Mouse (Mus musculus) limb, embryonic 11.5 days (tissue): Measurements from ENCODE around the gene Ccr6. TPM values are rescaled to one million over a fixed set of nuclear protein-coding genes. Genes with fewer than 3 reads are reported as not detected.

Experiments used
- ATAC-seq: fragments of 200-750 bp; cut with Nextera tagmentation; 2 replicates; pipeline ENCODE4 v1.8.0; 2017; ENCODE audit warnings: low read depth; ENCODE audit not compliant: insufficient number of reproducible peaks, low FRiP score, low TSS enrichment
- DNase-seq: peaks from one replicate; pipeline ENCODE4 v3.0.0-alpha.2; 2015; ENCODE audit warnings: low spot score
- H3K27ac ChIP-seq: fragments of 300-500 bp; sonication (generic); replicated peaks from 2 replicates; pipeline ENCODE4 v1.5.1; 2014; ENCODE audit warnings: low read depth, mild to moderate bottlenecking, low read length
- H3K27me3 ChIP-seq: fragments of 300-500 bp; sonication (generic); 2 replicates; pipeline ENCODE4 v1.6.1; 2014; ENCODE audit warnings: mild to moderate bottlenecking, low read length, mixed read lengths; ENCODE audit not compliant: control insufficient read depth, insufficient read depth
- H3K36me3 ChIP-seq: fragments of 300-500 bp; sonication (generic); 2 replicates; pipeline ENCODE4 v1.6.1; 2014; ENCODE audit warnings: mild to moderate bottlenecking, low read length, moderate library complexity, mixed read lengths; ENCODE audit not compliant: control insufficient read depth, insufficient read depth
- H3K4me1 ChIP-seq: fragments of 300-500 bp; sonication (generic); 2 replicates; pipeline ENCODE4 v1.6.1; 2014; ENCODE audit warnings: low read length, mixed read lengths; ENCODE audit not compliant: control insufficient read depth, insufficient read depth
- H3K4me2 ChIP-seq: fragments of 300-500 bp; sonication (generic); 2 replicates; pipeline ENCODE4 v1.6.1; 2014; ENCODE audit warnings: low read depth, mild to moderate bottlenecking, moderate library complexity; ENCODE audit not compliant: severe bottlenecking
- H3K4me3 ChIP-seq: fragments of 300-500 bp; sonication (generic); 2 replicates; pipeline ENCODE4 v1.5.1; 2014; ENCODE audit warnings: low read depth, low read length
- H3K9ac ChIP-seq: fragments of 300-500 bp; sonication (generic); 2 replicates; pipeline ENCODE4 v1.6.1; 2014; ENCODE audit warnings: mild to moderate bottlenecking, low read length
- H3K9me3 ChIP-seq: fragments of 300-500 bp; sonication (generic); 2 replicates; pipeline ENCODE4 v1.6.1; 2016; ENCODE audit warnings: low read length; ENCODE audit not compliant: control insufficient read depth
- WGBS: fragments of 180-500 bp; shearing (Covaris S2); extraction: QIAGEN DNeasy Blood & Tissue Kit; methylation state at CpG from one replicate; pipeline ENCODE4 v1.1.7; 2014; 5-methylcytosine and 5-hydroxymethylcytosine counted together
- polyA plus RNA-seq: library from polyadenylated mRNA; unstranded; fragments of >200 nt; fragmentation: Nextera tagmentation; extraction: Ambion mirVana; gene quantifications from 2 replicates; pipeline ENCODE4 v1.2.1, GENCODE M21; 2014

Gene Ccr6
- polyA plus RNA-seq, 1 experiment from 2014 or later: not detected

DNA sequence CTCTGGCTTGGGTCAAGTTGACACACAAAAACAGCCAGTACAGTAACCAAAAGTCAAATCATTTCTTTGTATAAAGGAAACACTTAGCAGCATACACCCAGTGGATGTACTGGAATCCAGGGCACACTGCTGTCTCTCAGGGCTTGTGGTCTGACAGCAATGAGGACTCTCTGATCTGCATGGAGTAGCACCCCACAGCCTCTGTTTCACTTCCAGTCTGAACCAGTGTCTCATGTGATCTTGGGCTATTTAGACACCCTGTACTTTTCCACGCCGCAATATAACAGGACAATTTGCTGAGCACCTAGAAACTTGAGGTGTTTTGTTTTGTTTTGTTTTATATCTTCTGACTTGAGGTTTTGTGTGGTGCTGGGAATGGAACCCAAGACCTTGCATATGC, 10.7 kb upstream of the Ccr6 start:
- Histone ChIP-seq H3K27me3 (no peaks in the 10 kb centered on the region), H3K4me1 (no peaks in the 10 kb centered on the region), H3K4me2 (no peak overlapping the region), H3K36me3 (no peaks in the 10 kb centered on the region), H3K4me3 (no peak overlapping the region), H3K9ac (no peak overlapping the region), H3K9me3 (no peaks in the 10 kb centered on the region), H3K27ac (no peak overlapping the region)
- DNase-seq (no peak), ATAC-seq (no peak)
- 93% methylated on average over 2 of the region's 2 CpGs for WGBS

DNA sequence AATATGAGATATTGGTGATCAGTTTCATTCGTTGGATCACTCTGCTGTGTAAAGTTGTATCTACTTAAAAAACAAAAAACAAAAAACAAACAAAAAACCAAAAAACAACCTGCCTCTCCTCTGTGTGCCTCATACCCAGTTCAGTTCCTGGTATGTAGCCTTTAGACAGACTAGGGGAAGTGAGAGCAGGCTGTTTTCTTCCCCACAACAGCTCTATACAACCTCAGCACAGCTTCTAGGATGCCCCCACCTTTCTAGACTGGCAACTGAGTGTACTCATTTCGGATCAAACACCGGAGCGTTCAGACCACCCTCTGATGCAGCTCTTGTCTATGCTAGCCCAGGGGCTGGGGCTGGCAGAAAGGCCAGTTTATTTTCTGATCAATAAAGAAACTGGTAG, 10.1 kb upstream of the Ccr6 start:
- H3K36me3 ChIP-seq: no peaks in the 10 kb centered on the region
- no peaks in the 10 kb centered on the region for H3K27me3 ChIP-seq
- ATAC-seq: no peak
- no peak overlapping the region for H3K27ac ChIP-seq
- no peaks in the 10 kb centered on the region for H3K9me3 ChIP-seq
- no peak overlapping the region for H3K9ac ChIP-seq
- no peak overlapping the region for H3K4me2 ChIP-seq
- H3K4me1 ChIP-seq: no peaks in the 10 kb centered on the region
- no peak overlapping the region for H3K4me3 ChIP-seq
- WGBS: 79% methylated on average over 4 of the region's 4 CpGs
- no peak for DNase-seq

DNA sequence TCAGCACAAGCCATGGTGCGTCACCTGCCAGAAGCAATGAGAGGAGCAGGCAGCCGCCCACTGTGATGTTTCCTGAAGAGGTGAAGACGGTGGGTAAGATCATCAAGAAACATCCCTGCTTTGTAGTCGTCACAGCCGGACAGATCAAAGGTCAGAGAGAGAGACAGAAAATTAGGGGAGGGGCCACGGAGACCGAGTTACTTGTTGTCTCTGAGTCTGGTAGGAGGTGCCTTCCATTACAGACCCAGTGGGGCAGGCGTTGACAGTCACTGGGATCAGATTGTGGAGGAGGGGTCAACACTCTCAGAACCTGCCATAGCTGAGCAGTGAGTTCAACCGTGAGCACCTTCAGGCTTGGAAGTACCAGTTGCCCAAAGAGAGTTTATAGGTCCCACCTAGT, 7.2 kb upstream of the Ccr6 start:
- Histone ChIP-seq H3K4me2 (no peak overlapping the region), H3K4me1 (no peaks in the 10 kb centered on the region), H3K9me3 (no peaks in the 10 kb centered on the region), H3K9ac (no peak overlapping the region), H3K27me3 (no peaks in the 10 kb centered on the region), H3K36me3 (no peaks in the 10 kb centered on the region), H3K27ac (no peak overlapping the region), H3K4me3 (no peak overlapping the region)
- 40% methylated on average over 9 of the region's 9 CpGs for WGBS
- no peak for ATAC-seq
- no peak for DNase-seq

DNA sequence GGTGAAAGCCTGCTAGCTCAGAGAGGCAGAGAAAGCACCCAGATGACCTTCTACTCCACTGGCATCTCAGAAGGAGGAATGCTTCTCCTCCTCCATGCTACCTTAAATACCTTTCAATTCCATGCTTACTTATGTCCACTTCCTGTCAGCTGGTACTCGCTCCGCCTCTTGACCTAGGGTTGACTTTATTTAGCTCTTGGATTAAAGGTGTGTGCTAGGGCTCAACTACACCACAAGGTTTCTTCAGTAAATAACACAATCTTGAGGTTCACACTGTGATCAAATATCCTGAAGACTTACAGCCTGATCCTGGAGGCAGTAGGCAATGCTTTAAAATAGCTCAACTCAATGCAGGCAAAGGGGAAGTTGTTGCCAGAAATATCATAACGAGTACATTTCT, 6.2 kb upstream of the Ccr6 start:
- Histone ChIP-seq H3K9me3 (no peaks in the 10 kb centered on the region), H3K9ac (no peak overlapping the region), H3K4me1 (no peaks in the 10 kb centered on the region), H3K4me2 (no peak overlapping the region), H3K36me3 (no peaks in the 10 kb centered on the region), H3K27me3 (no peaks in the 10 kb centered on the region), H3K4me3 (no peak overlapping the region), H3K27ac (no peak overlapping the region)
- DNase-seq (no peak), ATAC-seq (no peak)
- 90% methylated on average over 3 of the region's 3 CpGs for WGBS

DNA sequence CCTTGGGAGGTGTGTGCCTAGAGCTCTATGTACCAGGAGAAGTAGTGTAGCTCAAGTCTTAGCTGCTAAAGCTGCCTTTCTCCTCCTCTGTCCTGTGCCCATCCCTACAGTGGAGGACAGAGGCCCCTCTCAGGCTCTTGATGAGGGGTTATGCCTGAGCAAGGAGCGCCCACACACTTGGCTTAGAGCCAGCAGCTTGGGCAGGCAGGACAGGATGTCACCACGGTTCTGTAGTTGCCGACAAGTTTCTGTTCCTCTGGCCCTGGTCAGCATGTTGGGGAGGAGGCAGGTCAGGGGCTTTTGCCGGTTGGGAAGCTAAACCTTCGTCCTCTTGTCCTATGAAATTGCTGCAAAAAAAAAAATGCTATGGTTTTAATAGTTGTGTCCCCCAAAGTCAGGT, 3.8 kb upstream of the Ccr6 start:
- 77% methylated on average over 5 of the region's 5 CpGs for WGBS
- no peak overlapping the region for H3K27ac ChIP-seq
- H3K9ac ChIP-seq: no peak overlapping the region

DNA sequence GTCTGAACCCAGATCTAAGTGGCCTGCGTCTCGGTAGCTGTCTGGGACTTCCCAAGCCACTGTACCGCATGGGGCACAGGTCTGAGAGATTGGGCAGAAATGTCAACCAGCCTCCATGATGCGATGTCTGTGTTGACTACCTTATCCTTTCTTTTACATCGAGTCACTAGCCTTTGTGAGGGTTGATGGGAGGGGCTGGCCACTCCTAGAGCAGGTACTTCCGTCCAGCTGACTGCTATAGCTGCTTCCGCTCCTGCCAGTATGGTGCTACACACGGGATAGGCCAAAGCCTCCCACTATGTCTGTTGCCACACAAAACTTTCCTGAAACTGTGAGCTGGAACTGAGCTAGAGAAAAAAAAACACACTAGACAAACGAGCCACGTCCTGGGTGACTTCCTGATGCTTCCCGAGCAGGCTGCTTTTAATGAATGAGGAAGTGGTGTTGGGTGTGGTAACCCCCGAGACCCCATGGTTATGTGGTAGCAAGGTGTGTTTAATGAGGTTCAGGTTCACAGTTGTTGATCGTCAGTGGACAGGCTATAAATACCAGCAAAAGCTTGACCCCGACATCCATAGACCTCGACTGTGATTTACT, 2.1 kb upstream of the Ccr6 start:
- Histone ChIP-seq H3K4me3 (no peak overlapping the region), H3K27me3 (no peaks in the 10 kb centered on the region), H3K4me2 (no peak overlapping the region), H3K36me3 (no peaks in the 10 kb centered on the region), H3K4me1 (no peaks in the 10 kb centered on the region), H3K27ac (no peak overlapping the region), H3K9me3 (no peaks in the 10 kb centered on the region), H3K9ac (no peak overlapping the region)
- WGBS: 55% methylated on average over 15 of the region's 15 CpGs
- DNase-seq (no peak), ATAC-seq (no peak)

More for the DNA sequence above, 3.8 kb upstream of the Ccr6 start:
- Histone ChIP-seq H3K36me3 (no peaks in the 10 kb centered on the region), H3K4me1 (no peaks in the 10 kb centered on the region), H3K4me3 (no peak overlapping the region), H3K4me2 (no peak overlapping the region), H3K27me3 (no peaks in the 10 kb centered on the region), H3K9me3 (no peaks in the 10 kb centered on the region)
- ATAC-seq (no peak), DNase-seq (no peak)

DNA sequence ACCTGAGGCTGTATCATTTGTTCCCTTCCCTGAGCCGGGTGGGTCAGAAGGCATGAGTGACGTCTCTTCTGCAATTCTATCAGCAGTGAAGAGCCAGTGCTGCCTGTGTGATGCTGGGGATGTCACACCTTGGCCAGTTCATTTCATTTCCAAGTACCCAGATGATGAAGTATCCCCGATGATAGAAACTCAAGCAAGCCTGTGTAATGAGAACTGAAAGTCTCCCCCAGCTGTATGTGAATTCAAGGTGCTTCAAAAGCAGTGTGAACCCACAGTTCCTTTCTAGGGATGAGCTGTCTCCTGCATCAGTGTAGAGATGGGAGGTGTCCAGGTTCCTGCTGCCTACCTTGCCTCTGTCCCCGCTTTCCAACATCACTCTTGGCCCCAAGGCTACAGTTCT, 1.3 kb upstream of the Ccr6 start:
- Histone ChIP-seq H3K27ac (no peak overlapping the region), H3K9me3 (no peaks in the 10 kb centered on the region), H3K4me2 (no peak overlapping the region), H3K4me3 (no peak overlapping the region), H3K4me1 (no peaks in the 10 kb centered on the region), H3K27me3 (no peaks in the 10 kb centered on the region), H3K36me3 (no peaks in the 10 kb centered on the region), H3K9ac (no peak overlapping the region)
- DNase-seq (no peak), ATAC-seq (no peak)
- WGBS: 87% methylated on average over 4 of the region's 4 CpGs

DNA sequence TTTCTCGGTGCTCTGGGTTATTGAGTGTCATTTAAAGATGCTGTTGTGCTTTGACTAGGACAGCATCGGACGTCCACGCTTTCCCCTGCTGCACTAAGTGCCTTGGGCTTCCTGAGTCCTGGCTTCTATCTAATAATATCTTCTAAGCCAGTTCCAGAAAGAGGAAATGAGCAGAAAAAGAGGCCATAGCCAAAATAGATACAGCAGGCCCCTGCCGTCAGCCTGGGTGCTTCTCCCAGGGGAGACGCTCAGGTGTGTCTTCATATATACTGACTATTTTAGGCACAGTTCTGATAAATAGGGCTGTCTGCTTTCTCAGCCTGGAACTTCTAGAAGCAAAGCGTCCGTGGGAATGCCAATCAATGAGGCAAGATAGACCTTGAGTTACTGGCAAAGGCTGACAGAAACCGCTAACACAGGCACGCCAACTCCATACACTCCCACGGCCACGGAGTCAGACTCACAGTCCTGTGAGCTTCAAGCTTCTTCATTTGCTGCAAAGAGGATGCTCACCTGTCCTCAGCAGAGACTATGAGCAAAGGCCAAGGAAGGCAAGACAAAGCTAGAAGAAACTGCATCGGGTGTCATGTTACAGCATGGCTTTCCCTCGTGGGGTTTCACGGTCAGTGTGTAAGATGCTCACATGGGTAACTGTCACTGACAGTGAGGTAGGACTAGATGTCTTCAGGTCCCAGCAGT, 2.3 kb downstream of the Ccr6 start:
- Histone ChIP-seq H3K4me2 (no peak overlapping the region), H3K36me3 (no peaks in the 10 kb centered on the region), H3K9ac (no peak overlapping the region), H3K27me3 (no peaks in the 10 kb centered on the region), H3K4me3 (no peak overlapping the region), H3K27ac (no peak overlapping the region), H3K9me3 (no peaks in the 10 kb centered on the region), H3K4me1 (no peaks in the 10 kb centered on the region)
- 78% methylated on average over 15 of the region's 15 CpGs for WGBS
- no peak for DNase-seq
- no peak for ATAC-seq

DNA sequence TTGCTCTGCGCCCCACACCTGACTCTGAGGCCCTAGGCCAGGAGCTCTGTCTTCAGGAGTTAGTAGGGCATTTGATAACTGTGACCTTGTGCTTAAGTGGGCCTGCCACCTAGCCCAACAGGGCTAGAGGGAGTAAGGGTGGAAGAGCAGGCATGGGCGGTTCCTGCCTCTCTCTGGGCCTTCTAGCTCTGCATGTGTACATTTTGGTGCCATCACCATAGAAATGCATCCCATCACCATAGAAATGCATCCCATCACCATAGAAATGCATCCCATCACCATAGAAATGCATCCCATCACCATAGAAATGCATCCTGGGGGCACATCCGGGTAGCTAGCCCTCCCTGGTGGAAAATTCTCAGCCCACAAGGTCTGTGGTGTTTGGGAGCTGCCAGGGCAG, 3.7 kb downstream of the Ccr6 start:
- H3K4me1 ChIP-seq: no peaks in the 10 kb centered on the region
- no peak overlapping the region for H3K4me2 ChIP-seq
- WGBS: 75% methylated on average over 3 of the region's 3 CpGs
- H3K36me3 ChIP-seq: no peaks in the 10 kb centered on the region
- no peak for DNase-seq
- no peaks in the 10 kb centered on the region for H3K27me3 ChIP-seq
- no peaks in the 10 kb centered on the region for H3K9me3 ChIP-seq
- ATAC-seq: no peak
- H3K9ac ChIP-seq: no peak overlapping the region
- H3K4me3 ChIP-seq: no peak overlapping the region
- no peak overlapping the region for H3K27ac ChIP-seq
